Mouse (Mus musculus) midbrain, embryonic 13.5 days (tissue): ENCODE results near the gene Nt5e. TPM values are rescaled to one million over a fixed set of nuclear protein-coding genes. Genes with fewer than 3 reads are reported as not detected.

Source experiments
- ATAC-seq: fragments of 200-750 bp; cut with Nextera tagmentation; 2 replicates; pipeline ENCODE4 v1.8.0; 2017; ENCODE audit warnings: mild to moderate bottlenecking, moderate TSS enrichment, moderate library complexity
- H3K27ac ChIP-seq: fragments of 300-500 bp; sonication (generic); 2 replicates; pipeline ENCODE4 v1.5.1; 2015; ENCODE audit warnings: inconsistent platforms, mild to moderate bottlenecking, moderate library complexity
- H3K27me3 ChIP-seq: fragments of 300-500 bp; sonication (generic); 2 replicates; pipeline ENCODE4 v1.6.1; 2015; ENCODE audit warnings: mild to moderate bottlenecking, inconsistent platforms
- H3K36me3 ChIP-seq: fragments of 300-500 bp; sonication (generic); 2 replicates; pipeline ENCODE4 v1.6.1; 2015; ENCODE audit warnings: mild to moderate bottlenecking, inconsistent platforms
- H3K4me1 ChIP-seq: fragments of 300-500 bp; sonication (generic); replicated peaks from 2 replicates; pipeline ENCODE4 v1.6.1; 2015; ENCODE audit warnings: inconsistent platforms
- H3K4me2 ChIP-seq: fragments of 300-500 bp; sonication (generic); replicated peaks from 2 replicates; pipeline ENCODE4 v1.6.1; 2015; ENCODE audit warnings: moderate library complexity, mild to moderate bottlenecking, inconsistent platforms
- H3K4me3 ChIP-seq: fragments of 300-500 bp; sonication (generic); replicated peaks from 2 replicates; pipeline ENCODE4 v1.5.1; 2015; ENCODE audit warnings: mild to moderate bottlenecking, inconsistent platforms
- H3K9ac ChIP-seq: fragments of 300-500 bp; sonication (generic); replicated peaks from 2 replicates; pipeline ENCODE4 v1.6.1; 2015; ENCODE audit warnings: mild to moderate bottlenecking, inconsistent platforms
- H3K9me3 ChIP-seq: fragments of 300-500 bp; sonication (generic); 2 replicates; pipeline ENCODE4 v1.6.1; 2016; ENCODE audit warnings: mild to moderate bottlenecking, inconsistent platforms
- WGBS: fragments of 180-500 bp; shearing (Covaris S2); methylation state at CpG from one replicate; pipeline ENCODE4 v1.1.7; 2015; 5-methylcytosine and 5-hydroxymethylcytosine counted together
- polyA plus RNA-seq: library from polyadenylated mRNA; unstranded; fragments of >200 nt; fragmentation: Nextera tagmentation; extraction: Ambion mirVana; gene quantifications from 2 replicates; pipeline ENCODE4 v1.2.1, GENCODE M21; 2015

Gene Nt5e
- polyA plus RNA-seq, 1 experiment from 2014 or later, result 0.39 TPM

- H3K4me3 ChIP-seq, result no peak overlapping the region
- no peaks in the 10 kb centered on the region for H3K36me3 ChIP-seq
- H3K4me1 ChIP-seq, result peaks cover 7% of the 10 kb centered on the region
- no peak for ATAC-seq
- WGBS, result 83% methylated on average over 1 of the region's 1 CpGs
- no peaks in the 10 kb centered on the region for H3K27me3 ChIP-seq
- no peak overlapping the region for H3K4me2 ChIP-seq
- H3K9ac ChIP-seq, result no peak overlapping the region
- H3K9me3 ChIP-seq, result no peaks in the 10 kb centered on the region
- no peak overlapping the region for H3K27ac ChIP-seq
Measured at GRCm38 (mm10) chr9:88350317-88350716, 23.3 kb downstream of the Nt5e start.

GRCm38 (mm10) chr9:88351163-88351562 is 24.2 kb downstream of the Nt5e start:
- H3K4me3 ChIP-seq, result no peak overlapping the region
- no peaks in the 10 kb centered on the region for H3K36me3 ChIP-seq
- WGBS, result 81% methylated on average over 3 of the region's 3 CpGs
- H3K4me2 ChIP-seq, result no peak overlapping the region
- no peak overlapping the region for H3K9ac ChIP-seq
- ATAC-seq, result no peak
- no peaks in the 10 kb centered on the region for H3K27me3 ChIP-seq
- H3K27ac ChIP-seq, result no peak overlapping the region
- H3K4me1 ChIP-seq, result peaks cover 7% of the 10 kb centered on the region
- no peaks in the 10 kb centered on the region for H3K9me3 ChIP-seq

- no peak overlapping the region for H3K4me3 ChIP-seq
- no peaks in the 10 kb centered on the region for H3K9me3 ChIP-seq
- no peaks in the 10 kb centered on the region for H3K27me3 ChIP-seq
- no peaks in the 10 kb centered on the region for H3K36me3 ChIP-seq
- H3K9ac ChIP-seq, result no peak overlapping the region
- peaks cover 7% of the 10 kb centered on the region for H3K4me1 ChIP-seq
- 54% methylated on average over 6 of the region's 6 CpGs for WGBS
- ATAC-seq, result peak; percentile 74
- H3K4me2 ChIP-seq, result no peak overlapping the region
- H3K27ac ChIP-seq, result no peak overlapping the region
Measured at GRCm38 (mm10) chr9:88352741-88353140, 25.7 kb downstream of the Nt5e start.

- Histone ChIP-seq H3K27ac (no peak overlapping the region), H3K4me1 (peaks cover 7% of the 10 kb centered on the region), H3K4me3 (no peak overlapping the region), H3K4me2 (no peak overlapping the region), H3K27me3 (no peaks in the 10 kb centered on the region), H3K36me3 (no peaks in the 10 kb centered on the region), H3K9me3 (no peaks in the 10 kb centered on the region), H3K9ac (no peak overlapping the region)
- WGBS, result 88% methylated on average over 7 of the region's 7 CpGs
- ATAC-seq, result no peak
Measured at GRCm38 (mm10) chr9:88353459-88353858, 26.5 kb downstream of the Nt5e start.

GRCm38 (mm10) chr9:88357173-88357572 is 30.2 kb downstream of the Nt5e start:
- ATAC-seq, result no peak
- Histone ChIP-seq H3K4me1 (peaks cover 9% of the 10 kb centered on the region), H3K4me3 (no peak overlapping the region), H3K27me3 (no peaks in the 10 kb centered on the region), H3K9me3 (no peaks in the 10 kb centered on the region), H3K36me3 (no peaks in the 10 kb centered on the region), H3K4me2 (no peak overlapping the region), H3K9ac (no peak overlapping the region), H3K27ac (no peak overlapping the region)
- 68% methylated on average over 3 of the region's 3 CpGs for WGBS

GRCm38 (mm10) chr9:88359140-88359539 is 32.1 kb downstream of the Nt5e start:
- no peaks in the 10 kb centered on the region for H3K9me3 ChIP-seq
- H3K4me2 ChIP-seq, result no peak overlapping the region
- no peak overlapping the region for H3K27ac ChIP-seq
- 0 out of 2 replicates have a peak, but pooled peaks cover 6% of the 10 kb centered on the region for H3K4me1 ChIP-seq
- WGBS, result 87% methylated on average over 2 of the region's 2 CpGs
- H3K9ac ChIP-seq, result no peak overlapping the region
- no peaks in the 10 kb centered on the region for H3K36me3 ChIP-seq
- no peak for ATAC-seq
- no peaks in the 10 kb centered on the region for H3K27me3 ChIP-seq
- no peak overlapping the region for H3K4me3 ChIP-seq

GRCm38 (mm10) chr9:88361211-88361909 is 34.4 kb downstream of the Nt5e start:
- Histone ChIP-seq H3K36me3 (0 out of 2 replicates have a peak, but pooled peaks cover 4% of the 10 kb centered on the region), H3K4me2 (no peak overlapping the region), H3K27ac (no peak overlapping the region), H3K4me1 (0 out of 2 replicates have a peak, but pooled peaks cover 6% of the 10 kb centered on the region), H3K27me3 (no peaks in the 10 kb centered on the region), H3K4me3 (no peak overlapping the region), H3K9ac (no peak overlapping the region), H3K9me3 (no peaks in the 10 kb centered on the region)
- WGBS, result 79% methylated on average over 14 of the region's 14 CpGs
- ATAC-seq, result no peak

- 33% methylated on average over 5 of the region's 5 CpGs for WGBS
- no peak overlapping the region for H3K4me2 ChIP-seq
Measured at GRCm38 (mm10) chr9:88362055-88362850, 35.3 kb downstream of the Nt5e start.

GRCm38 (mm10) chr9:88363102-88363501 is 36.1 kb downstream of the Nt5e start:
- no peak for ATAC-seq
- no peak overlapping the region for H3K9ac ChIP-seq

More at GRCm38 (mm10) chr9:88362055-88362850, 35.3 kb downstream of the Nt5e start:
- Histone ChIP-seq H3K27me3 (no peaks in the 10 kb centered on the region), H3K9me3 (no peaks in the 10 kb centered on the region), H3K36me3 (0 out of 2 replicates have a peak, but pooled peaks cover 4% of the 10 kb centered on the region), H3K4me3 (no peak overlapping the region), H3K27ac (0 out of 2 replicates have a peak overlapping the region, but pooled peaks have one; percentile 14), H3K9ac (no peak overlapping the region), H3K4me1 (0 out of 2 replicates have a peak, but pooled peaks cover 6% of the 10 kb centered on the region)
- peak; percentile 55 for ATAC-seq

GRCm38 (mm10) chr9:88366308-88366707 is 39.3 kb downstream of the Nt5e start:
- H3K27me3 ChIP-seq, result no peaks in the 10 kb centered on the region
- 0 out of 2 replicates have a peak, but pooled peaks cover 4% of the 10 kb centered on the region for H3K36me3 ChIP-seq
- H3K4me1 ChIP-seq, result 0 out of 2 replicates have a peak, but pooled peaks cover 6% of the 10 kb centered on the region
- H3K4me2 ChIP-seq, result no peak overlapping the region
- no peaks in the 10 kb centered on the region for H3K9me3 ChIP-seq
- 76% methylated on average over 4 of the region's 4 CpGs for WGBS
- no peak overlapping the region for H3K27ac ChIP-seq
- H3K4me3 ChIP-seq, result no peak overlapping the region
- ATAC-seq, result no peak
- no peak overlapping the region for H3K9ac ChIP-seq

More at GRCm38 (mm10) chr9:88363102-88363501, 36.1 kb downstream of the Nt5e start:
- H3K9me3 ChIP-seq, result no peaks in the 10 kb centered on the region
- 91% methylated on average over 3 of the region's 3 CpGs for whole genome bisulfite sequencing
- H3K4me3 ChIP-seq, result no peak overlapping the region
- 0 out of 2 replicates have a peak, but pooled peaks cover 4% of the 10 kb centered on the region for H3K36me3 ChIP-seq
- H3K27ac ChIP-seq, result no peak overlapping the region
- H3K4me2 ChIP-seq, result no peak overlapping the region
- no peaks in the 10 kb centered on the region for H3K27me3 ChIP-seq
- 0 out of 2 replicates have a peak, but pooled peaks cover 6% of the 10 kb centered on the region for H3K4me1 ChIP-seq

- Histone ChIP-seq H3K9me3 (no peaks in the 10 kb centered on the region), H3K27ac (no peak overlapping the region)
- WGBS, result 96% methylated on average over 4 of the region's 4 CpGs
Measured at GRCm38 (mm10) chr9:88366819-88367218, 39.8 kb downstream of the Nt5e start.

GRCm38 (mm10) chr9:88367322-88367721 is 40.3 kb downstream of the Nt5e start:
- Histone ChIP-seq H3K4me1 (0 out of 2 replicates have a peak, but pooled peaks cover 3% of the 10 kb centered on the region), H3K27ac (no peak overlapping the region), H3K36me3 (0 out of 2 replicates have a peak, but pooled peaks cover 4% of the 10 kb centered on the region), H3K27me3 (no peaks in the 10 kb centered on the region), H3K9ac (no peak overlapping the region), H3K4me3 (no peak overlapping the region), H3K9me3 (no peaks in the 10 kb centered on the region), H3K4me2 (no peak overlapping the region)
- ATAC-seq, result no peak
- 85% methylated on average over 5 of the region's 5 CpGs for WGBS

More at GRCm38 (mm10) chr9:88366819-88367218, 39.8 kb downstream of the Nt5e start:
- H3K4me1 ChIP-seq, result 0 out of 2 replicates have a peak, but pooled peaks cover 6% of the 10 kb centered on the region
- no peaks in the 10 kb centered on the region for H3K27me3 ChIP-seq
- no peak overlapping the region for H3K4me2 ChIP-seq
- ATAC-seq, result no peak
- H3K4me3 ChIP-seq, result no peak overlapping the region
- H3K36me3 ChIP-seq, result 0 out of 2 replicates have a peak, but pooled peaks cover 4% of the 10 kb centered on the region
- H3K9ac ChIP-seq, result no peak overlapping the region
